Mouse (Mus musculus): ENCODE measurements around the gene Kri1. TPM values are rescaled to one million over a fixed set of nuclear protein-coding genes. Genes with fewer than 3 reads are reported as not detected.
A peak's percentile ranks its signal among the peaks of the same experiment; 100 is the strongest.

Kri1 gene
- polyA plus RNA-seq, 1 experiment from 2014 or later = 12.9 TPM

DNA sequence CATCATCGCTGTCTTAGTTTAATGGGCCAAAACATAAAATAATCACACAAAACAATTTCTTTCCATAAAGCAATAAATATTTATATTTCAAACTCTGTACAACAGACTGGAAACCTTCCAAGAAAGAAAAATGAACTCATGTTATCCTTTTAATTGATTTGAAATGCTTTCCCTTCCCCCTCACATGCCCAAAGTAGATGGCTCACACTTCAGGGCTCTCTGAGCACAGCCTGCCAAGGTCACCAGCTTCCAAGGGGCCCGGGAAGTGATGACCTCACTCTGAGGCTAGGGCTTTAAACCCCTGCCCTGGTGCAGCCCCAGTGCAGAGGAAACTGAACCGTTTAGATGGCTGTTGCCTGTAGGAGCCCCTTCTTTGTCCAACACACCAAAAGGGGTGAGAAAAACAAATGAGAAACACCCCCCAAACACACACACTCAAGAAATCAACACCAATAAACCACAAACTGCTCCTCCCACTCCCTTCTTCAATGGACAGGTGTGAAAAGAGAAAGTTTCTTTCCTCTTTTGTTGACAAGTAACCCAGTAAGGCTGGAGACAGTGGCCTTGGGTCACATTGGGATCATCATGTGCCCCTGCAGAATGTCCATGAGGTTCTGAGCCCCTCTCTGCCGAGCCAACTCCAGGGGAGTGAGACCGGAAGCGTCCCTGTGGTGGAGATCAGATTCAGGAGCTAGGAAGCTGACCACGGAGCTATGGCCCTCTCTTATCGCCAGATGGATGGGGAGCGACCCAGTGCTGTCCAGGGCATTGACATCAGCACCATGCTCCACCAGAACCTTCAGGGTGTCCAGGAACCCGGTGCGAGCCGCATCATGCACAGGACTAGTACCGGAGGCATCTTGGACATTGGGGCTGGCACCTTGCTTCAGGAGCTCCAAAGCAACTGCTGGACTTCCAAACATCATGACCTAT lies 901 bp upstream of the Kri1 start:
- peak; percentile 34 for DNase-seq

GRCm38 (mm10) chr9:21286753-21287152 lies 1.0 kb downstream of the Kri1 start:
- Histone ChIP-seq H3K27ac (replicated peaks; ENCODE audit: low read depth, low read length) (no peak overlapping the region), H3K9me3 (ENCODE audit: control insufficient read depth, low read length) (no peaks in the 10 kb centered on the region)
- WGBS = 75% methylated on average over 3 of the region's 3 CpGs

More for the DNA sequence above, 901 bp upstream of the Kri1 start:
- H3K27ac ChIP-seq (replicated peaks; ENCODE audit: low read depth, low read length) = peak overlapping the region; percentile 86
- H3K9ac ChIP-seq (replicated peaks; ENCODE audit: low read length) = peak overlapping the region; percentile 59
- peak overlapping the region; percentile 84 for H3K4me2 ChIP-seq (ENCODE audit: low read length)
- H3K4me3 ChIP-seq (replicated peaks; ENCODE audit: low read depth, low read length) = peak overlapping the region; percentile 78
- H3K36me3 ChIP-seq (ENCODE audit: control insufficient read depth, insufficient read depth, low read length) = peaks cover 16% of the 10 kb centered on the region
- no peak for ATAC-seq (ENCODE audit: low FRiP score, low TSS enrichment)
- no peaks in the 10 kb centered on the region for H3K9me3 ChIP-seq (ENCODE audit: control insufficient read depth, low read length)
- 79% methylated on average over 13 of the region's 13 CpGs for WGBS
- no peaks in the 10 kb centered on the region for H3K27me3 ChIP-seq (ENCODE audit: control insufficient read depth, insufficient read depth, low read length)
- peaks cover 33% of the 10 kb centered on the region for H3K4me1 ChIP-seq (ENCODE audit: control insufficient read depth, insufficient read depth, low read length)

GRCm38 (mm10) chr9:21283994-21284393 lies 3.8 kb downstream of the Kri1 start:
- H3K4me2 ChIP-seq (ENCODE audit: low read length) = no peak overlapping the region
- H3K4me3 ChIP-seq (replicated peaks; ENCODE audit: low read depth, low read length) = no peak overlapping the region
- H3K9ac ChIP-seq (replicated peaks; ENCODE audit: low read length) = no peak overlapping the region
- DNase-seq = no peak
- peaks cover 52% of the 10 kb centered on the region for H3K36me3 ChIP-seq (ENCODE audit: control insufficient read depth, insufficient read depth, low read length)
- H3K27ac ChIP-seq (replicated peaks; ENCODE audit: low read depth, low read length) = no peak overlapping the region
- peaks cover 19% of the 10 kb centered on the region for H3K4me1 ChIP-seq (ENCODE audit: control insufficient read depth, insufficient read depth, low read length)
- H3K9me3 ChIP-seq (ENCODE audit: control insufficient read depth, low read length) = no peaks in the 10 kb centered on the region
- 90% methylated on average over 3 of the region's 3 CpGs for WGBS
- no peak for ATAC-seq (ENCODE audit: low FRiP score, low TSS enrichment)
- no peaks in the 10 kb centered on the region for H3K27me3 ChIP-seq (ENCODE audit: control insufficient read depth, insufficient read depth, low read length)

More at GRCm38 (mm10) chr9:21286753-21287152, 1.0 kb downstream of the Kri1 start:
- Histone ChIP-seq H3K27me3 (ENCODE audit: control insufficient read depth, insufficient read depth, low read length) (no peaks in the 10 kb centered on the region), H3K36me3 (ENCODE audit: control insufficient read depth, insufficient read depth, low read length) (peaks cover 27% of the 10 kb centered on the region), H3K9ac (replicated peaks; ENCODE audit: low read length) (peak overlapping the region; percentile 59), H3K4me2 (ENCODE audit: low read length) (peak overlapping the region; percentile 84), H3K4me1 (ENCODE audit: control insufficient read depth, insufficient read depth, low read length) (peaks cover 33% of the 10 kb centered on the region), H3K4me3 (replicated peaks; ENCODE audit: low read depth, low read length) (peak overlapping the region; percentile 78)
- DNase-seq = no peak
- ATAC-seq (ENCODE audit: low FRiP score, low TSS enrichment) = no peak

DNA sequence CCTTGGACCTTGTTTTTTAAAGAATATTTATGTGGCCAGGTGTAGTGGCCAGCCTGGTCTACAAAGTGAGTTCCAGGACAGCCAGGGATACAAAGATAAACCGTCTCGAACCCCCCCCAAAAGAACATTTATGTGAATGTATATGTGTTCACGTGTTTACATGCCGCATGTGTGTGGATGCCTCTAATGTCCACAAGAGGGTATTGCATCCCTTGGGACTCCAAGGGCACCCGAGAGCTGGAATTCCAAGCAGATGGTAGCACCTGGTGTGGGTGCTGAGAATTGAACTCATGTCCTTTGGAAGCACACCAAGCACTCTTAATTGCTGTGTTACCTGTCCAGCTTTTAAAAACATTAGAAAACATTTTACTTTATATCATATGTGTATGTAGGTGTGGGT lies 4.2 kb downstream of the Kri1 start:
- no peaks in the 10 kb centered on the region for H3K9me3 ChIP-seq (ENCODE audit: control insufficient read depth, low read length)
- H3K36me3 ChIP-seq (ENCODE audit: control insufficient read depth, insufficient read depth, low read length) = peaks cover 56% of the 10 kb centered on the region
- ATAC-seq (ENCODE audit: low FRiP score, low TSS enrichment) = no peak
- no peak overlapping the region for H3K27ac ChIP-seq (replicated peaks; ENCODE audit: low read depth, low read length)
- no peaks in the 10 kb centered on the region for H3K27me3 ChIP-seq (ENCODE audit: control insufficient read depth, insufficient read depth, low read length)
- DNase-seq = no peak
- H3K9ac ChIP-seq (replicated peaks; ENCODE audit: low read length) = no peak overlapping the region
- H3K4me3 ChIP-seq (replicated peaks; ENCODE audit: low read depth, low read length) = no peak overlapping the region
- 89% methylated on average over 5 of the region's 5 CpGs for WGBS
- peaks cover 15% of the 10 kb centered on the region for H3K4me1 ChIP-seq (ENCODE audit: control insufficient read depth, insufficient read depth, low read length)
- H3K4me2 ChIP-seq (ENCODE audit: low read length) = no peak overlapping the region

DNA sequence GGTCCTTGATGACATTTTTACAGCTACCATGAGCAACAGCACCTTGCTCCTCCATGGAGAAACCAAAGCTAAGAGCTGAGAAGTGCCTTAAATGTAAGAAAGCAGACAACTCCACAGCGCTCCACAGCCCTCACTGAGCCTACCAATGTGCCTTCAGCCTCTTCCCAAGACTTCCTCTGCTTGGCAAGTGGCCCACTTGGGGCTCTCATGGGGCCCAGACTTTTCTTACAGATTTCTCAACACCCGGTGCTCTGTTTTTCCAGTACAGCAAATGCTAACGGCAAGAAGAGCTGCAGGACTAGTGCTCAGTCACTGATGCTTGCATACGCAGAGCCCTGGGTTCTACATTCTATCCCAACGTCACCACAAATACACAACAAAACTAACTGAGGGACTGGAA lies 10.0 kb downstream of the Kri1 start:
- H3K4me2 ChIP-seq (ENCODE audit: low read length) = no peak overlapping the region
- no peak overlapping the region for H3K4me3 ChIP-seq (replicated peaks; ENCODE audit: low read depth, low read length)
- WGBS = 98% methylated on average over 5 of the region's 5 CpGs
- DNase-seq (no peak), ATAC-seq (ENCODE audit: low FRiP score, low TSS enrichment) (no peak)
- H3K4me1 ChIP-seq (ENCODE audit: control insufficient read depth, insufficient read depth, low read length) = no peaks in the 10 kb centered on the region
- H3K9ac ChIP-seq (replicated peaks; ENCODE audit: low read length) = no peak overlapping the region
- H3K9me3 ChIP-seq (ENCODE audit: control insufficient read depth, low read length) = no peaks in the 10 kb centered on the region
- no peaks in the 10 kb centered on the region for H3K27me3 ChIP-seq (ENCODE audit: control insufficient read depth, insufficient read depth, low read length)
- H3K27ac ChIP-seq (replicated peaks; ENCODE audit: low read depth, low read length) = no peak overlapping the region
- peaks cover 95% of the 10 kb centered on the region for H3K36me3 ChIP-seq (ENCODE audit: control insufficient read depth, insufficient read depth, low read length)

GRCm38 (mm10) chr9:21276307-21276706 lies 11.5 kb downstream of the Kri1 start:
- Histone ChIP-seq H3K27ac (replicated peaks; ENCODE audit: low read depth, low read length) (no peak overlapping the region), H3K9me3 (ENCODE audit: control insufficient read depth, low read length) (no peaks in the 10 kb centered on the region), H3K4me1 (ENCODE audit: control insufficient read depth, insufficient read depth, low read length) (no peaks in the 10 kb centered on the region), H3K9ac (replicated peaks; ENCODE audit: low read length) (no peak overlapping the region), H3K27me3 (ENCODE audit: control insufficient read depth, insufficient read depth, low read length) (no peaks in the 10 kb centered on the region), H3K4me3 (replicated peaks; ENCODE audit: low read depth, low read length) (no peak overlapping the region), H3K4me2 (ENCODE audit: low read length) (no peak overlapping the region), H3K36me3 (ENCODE audit: control insufficient read depth, insufficient read depth, low read length) (peaks cover 96% of the 10 kb centered on the region)
- DNase-seq (no peak), ATAC-seq (ENCODE audit: low FRiP score, low TSS enrichment) (no peak)
- WGBS = 92% methylated on average over 8 of the region's 8 CpGs

DNA sequence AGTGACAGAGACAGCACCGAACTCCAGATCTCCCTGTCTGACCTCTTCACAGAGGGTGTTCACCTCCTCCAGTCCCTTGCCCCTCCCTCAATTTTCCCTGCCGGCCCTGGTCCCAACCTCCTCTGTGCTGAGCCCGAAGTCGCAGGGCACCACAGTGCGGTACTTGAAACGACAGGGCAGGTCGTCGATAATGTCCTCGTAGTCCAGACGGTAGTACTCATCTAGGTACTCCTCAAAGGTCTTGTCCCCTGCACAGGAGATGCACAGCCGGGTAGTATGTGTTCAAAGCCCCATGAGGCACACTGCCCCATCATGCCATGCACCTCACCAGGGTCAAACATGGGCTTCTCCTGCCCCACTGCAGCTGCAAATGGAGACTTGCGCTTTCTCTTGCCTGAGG lies 12.0 kb downstream of the Kri1 start:
- Histone ChIP-seq H3K4me2 (ENCODE audit: low read length) (no peak overlapping the region), H3K4me1 (ENCODE audit: control insufficient read depth, insufficient read depth, low read length) (no peaks in the 10 kb centered on the region), H3K27me3 (ENCODE audit: control insufficient read depth, insufficient read depth, low read length) (no peaks in the 10 kb centered on the region), H3K9me3 (ENCODE audit: control insufficient read depth, low read length) (no peaks in the 10 kb centered on the region), H3K4me3 (replicated peaks; ENCODE audit: low read depth, low read length) (no peak overlapping the region), H3K36me3 (ENCODE audit: control insufficient read depth, insufficient read depth, low read length) (peaks cover 97% of the 10 kb centered on the region), H3K27ac (replicated peaks; ENCODE audit: low read depth, low read length) (no peak overlapping the region), H3K9ac (replicated peaks; ENCODE audit: low read length) (no peak overlapping the region)
- 92% methylated on average over 12 of the region's 12 CpGs for WGBS
- ATAC-seq (ENCODE audit: low FRiP score, low TSS enrichment) = no peak
- no peak for DNase-seq

GRCm38 (mm10) chr9:21275013-21275710 lies 12.6 kb downstream of the Kri1 start:
- no peaks in the 10 kb centered on the region for H3K9me3 ChIP-seq (ENCODE audit: control insufficient read depth, low read length)

More at GRCm38 (mm10) chr9:21275013-21275710, 12.6 kb downstream of the Kri1 start:
- no peak overlapping the region for H3K9ac ChIP-seq (replicated peaks; ENCODE audit: low read length)
- 85% methylated on average over 7 of the region's 7 CpGs for WGBS
- no peak overlapping the region for H3K4me3 ChIP-seq (replicated peaks; ENCODE audit: low read depth, low read length)
- peaks cover 99% of the 10 kb centered on the region for H3K36me3 ChIP-seq (ENCODE audit: control insufficient read depth, insufficient read depth, low read length)
- ATAC-seq (ENCODE audit: low FRiP score, low TSS enrichment) (no peak), DNase-seq (no peak)
- no peak overlapping the region for H3K27ac ChIP-seq (replicated peaks; ENCODE audit: low read depth, low read length)
- H3K4me2 ChIP-seq (ENCODE audit: low read length) = no peak overlapping the region
- H3K27me3 ChIP-seq (ENCODE audit: control insufficient read depth, insufficient read depth, low read length) = no peaks in the 10 kb centered on the region
- no peaks in the 10 kb centered on the region for H3K4me1 ChIP-seq (ENCODE audit: control insufficient read depth, insufficient read depth, low read length)

Measured in midbrain, embryonic 14.5 days (tissue).